Mouse (Mus musculus): Measurements from ENCODE around the gene 3110070M22Rik.
A peak's percentile ranks its signal among the peaks of the same experiment; 100 is the strongest.
"Not testable (repeated sequence)": the region's sequence is repeated elsewhere in the genome, so short reads cannot be mapped to it uniquely, and the experiment has no call there.

The 3110070M22Rik gene

GRCm38 (mm10) chr13:119487880-119488580 lies at the start of gene 3110070M22Rik, which contains the start of gene Tmem267:
TSS of gene 3110070M22Rik (minus strand) at chr13:119488383.
TSS of gene Tmem267 (plus strand) at chr13:119488039.
- peak; percentile 41 for DNase-seq (ENCODE audit: extremely low read depth, low read depth)

GRCm38 (mm10) chr13:119494938-119495337 lies 6.8 kb upstream of the 3110070M22Rik start:
- not testable (repeated sequence) for DNase-seq (ENCODE audit: extremely low read depth, low read depth)

- not testable (repeated sequence) for DNase-seq (ENCODE audit: extremely low read depth, low read depth)
These were observed 3.9 kb upstream of the 3110070M22Rik start for GRCm38 (mm10) chr13:119492083-119492482.

DNA sequence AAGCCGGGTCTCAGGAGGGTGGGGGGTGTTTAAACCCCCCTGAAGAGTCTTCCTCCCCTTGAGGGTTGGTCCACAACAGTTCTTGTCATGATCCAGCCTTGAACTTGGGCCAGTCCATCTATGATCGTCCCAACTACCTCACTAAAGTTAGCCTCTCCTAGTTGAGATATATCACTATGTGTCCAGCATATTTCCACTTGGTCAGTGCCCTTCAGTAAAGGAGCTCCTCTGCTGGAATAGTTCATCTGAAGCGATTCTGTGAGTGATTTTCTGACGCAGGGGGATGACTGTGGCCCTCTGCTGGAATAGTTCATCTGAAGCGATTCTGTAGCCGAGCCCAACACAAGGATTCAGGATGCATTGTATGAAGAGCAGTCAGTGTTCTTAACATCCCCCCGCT lies 829 bp downstream of the 3110070M22Rik start:
- no peak for DNase-seq (ENCODE audit: extremely low read depth, low read depth)

GRCm38 (mm10) chr13:119477789-119478188 lies 10.4 kb downstream of the 3110070M22Rik start:
- DNase-seq (ENCODE audit: extremely low read depth, low read depth): no peak

DNA sequence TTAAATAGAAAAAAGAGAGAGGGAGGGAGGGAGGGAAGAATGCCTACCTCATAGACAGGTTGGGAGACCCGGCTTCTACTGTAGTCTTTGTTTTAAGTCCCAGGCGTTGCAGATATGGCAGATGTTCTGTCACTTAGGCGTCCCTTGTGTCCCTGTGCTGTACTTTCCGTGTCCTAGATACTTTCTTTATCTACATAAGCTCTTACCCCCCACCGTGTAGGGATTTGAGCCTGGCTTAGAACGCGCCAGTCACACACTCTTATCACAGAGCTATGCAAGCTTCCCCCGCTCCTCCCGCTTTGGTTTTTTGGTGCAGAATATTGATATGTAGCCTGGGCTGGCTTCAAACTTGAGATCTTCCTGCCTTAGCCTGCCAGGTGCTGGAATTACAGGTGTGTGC lies 11.6 kb downstream of the 3110070M22Rik start:
- no peak for DNase-seq (ENCODE audit: extremely low read depth, low read depth)

DNA sequence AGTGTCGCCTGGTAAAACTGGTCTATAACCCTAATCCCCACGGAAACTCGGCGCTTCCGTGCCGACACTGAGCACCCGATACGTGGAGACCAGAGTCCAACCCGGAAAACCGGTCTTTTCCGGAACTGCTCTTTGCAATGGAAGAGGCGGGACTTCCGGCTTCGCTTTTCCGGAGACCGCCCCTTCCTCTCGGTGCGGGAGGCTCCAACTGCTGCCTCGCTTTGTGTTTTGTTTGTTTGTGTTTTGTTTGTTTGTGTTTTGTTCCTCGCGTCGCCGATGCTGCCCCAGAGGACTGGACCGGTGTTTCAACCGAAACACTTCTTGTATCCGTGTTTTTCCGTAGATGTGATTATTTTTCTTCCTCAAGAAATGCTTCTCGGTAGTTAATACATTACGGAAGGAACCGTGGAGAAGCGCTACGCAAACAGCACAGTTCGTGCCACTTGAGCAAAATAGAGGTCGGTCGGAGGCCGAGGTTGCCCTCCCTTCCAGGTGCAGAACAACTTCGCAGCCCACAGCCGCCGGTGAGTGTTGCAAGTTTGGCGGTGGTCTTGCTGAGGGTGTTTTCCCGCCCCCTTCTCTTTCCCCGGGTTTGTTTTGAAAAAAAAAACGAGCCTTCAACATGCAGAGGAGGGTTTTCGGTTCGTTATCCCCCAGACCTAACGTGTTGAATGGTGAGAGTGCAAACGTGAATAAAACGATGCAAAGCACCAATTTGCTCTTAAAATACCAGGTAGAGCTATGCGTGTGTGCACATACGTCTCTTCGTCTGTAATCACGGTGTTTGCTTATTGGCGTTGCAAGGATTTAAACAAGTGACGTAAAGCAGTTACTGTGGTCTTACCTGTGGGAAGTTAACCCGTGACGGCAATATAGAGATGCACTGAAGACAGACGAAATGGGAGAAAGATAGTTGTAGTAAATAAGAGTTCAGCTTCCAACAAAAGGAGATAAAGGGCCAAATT lies 25.3 kb downstream of the 3110070M22Rik start, which contains the start of gene 4833420G17Rik:
4833420G17Rik (plus strand) TSS at position 173 of the 965 bp plus-strand sequence.
- DNase-seq (ENCODE audit: extremely low read depth, low read depth): peak; percentile 86

GRCm38 (mm10) chr13:119461900-119462595 lies 26.1 kb downstream of the 3110070M22Rik start:
- DNase-seq (ENCODE audit: extremely low read depth, low read depth): peak; percentile 6

DNA sequence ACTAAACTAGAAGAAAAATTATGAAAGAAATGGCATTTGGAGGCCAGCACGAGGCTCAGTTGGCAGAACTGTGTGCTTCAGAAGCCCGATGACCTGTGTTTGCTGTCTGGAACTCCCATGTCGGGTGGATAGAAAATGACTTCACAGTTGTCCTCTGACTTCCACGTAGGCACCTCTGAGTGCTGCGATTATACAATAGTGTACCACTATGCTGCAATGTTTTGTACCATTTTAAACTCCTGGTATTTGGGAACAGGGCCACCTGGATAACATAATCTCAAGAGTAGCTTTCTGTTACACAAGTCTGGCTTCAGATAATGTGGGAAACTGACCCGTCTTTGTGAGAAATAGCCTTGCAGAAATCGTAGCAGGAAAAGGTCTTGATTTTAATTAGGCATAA lies 31.8 kb downstream of the 3110070M22Rik start:
- no peak for DNase-seq (ENCODE audit: extremely low read depth, low read depth)

GRCm38 (mm10) chr13:119455082-119455481 lies 33.1 kb downstream of the 3110070M22Rik start:
- no peak for DNase-seq (ENCODE audit: extremely low read depth, low read depth)

- DNase-seq (ENCODE audit: extremely low read depth, low read depth): no peak
These were observed 34.6 kb downstream of the 3110070M22Rik start for GRCm38 (mm10) chr13:119453563-119453962.

DNA sequence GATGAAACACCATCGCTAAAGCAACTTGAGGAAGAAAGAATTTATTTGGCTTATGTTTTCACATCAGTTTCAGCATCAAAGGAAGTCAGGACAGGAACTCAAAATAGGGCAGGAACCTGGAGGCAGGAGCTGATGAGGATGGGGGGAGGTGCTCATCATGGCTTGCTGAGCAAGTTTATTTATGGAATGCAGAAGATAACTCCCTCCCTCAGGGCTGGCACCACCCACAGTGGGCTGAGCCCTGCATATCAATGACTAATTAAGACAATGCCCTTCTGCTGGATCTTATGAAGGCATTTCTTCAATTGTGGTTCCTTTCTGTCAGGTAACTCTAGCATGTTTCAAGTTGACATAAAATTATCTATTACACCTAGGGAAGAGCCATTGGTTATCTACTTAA lies 45.9 kb downstream of the 3110070M22Rik start:
- no peak for DNase-seq (ENCODE audit: extremely low read depth, low read depth)

All from MEL-GATA-1-ER (cell line).